Mouse (Mus musculus) skeletal muscle tissue, adult 2 months (tissue): Measurements from ENCODE around the gene Sept7.
"Not testable (repeated sequence)": the region's sequence is repeated elsewhere in the genome, so short reads cannot be mapped to it uniquely, and the experiment has no call there.

ENCODE experiments used
- DNase-seq: peaks from one replicate; pipeline ENCODE4 v3.0.0-alpha.2; 2012; ENCODE audit warnings: low read depth, low spot score

Sept7 gene

DNA sequence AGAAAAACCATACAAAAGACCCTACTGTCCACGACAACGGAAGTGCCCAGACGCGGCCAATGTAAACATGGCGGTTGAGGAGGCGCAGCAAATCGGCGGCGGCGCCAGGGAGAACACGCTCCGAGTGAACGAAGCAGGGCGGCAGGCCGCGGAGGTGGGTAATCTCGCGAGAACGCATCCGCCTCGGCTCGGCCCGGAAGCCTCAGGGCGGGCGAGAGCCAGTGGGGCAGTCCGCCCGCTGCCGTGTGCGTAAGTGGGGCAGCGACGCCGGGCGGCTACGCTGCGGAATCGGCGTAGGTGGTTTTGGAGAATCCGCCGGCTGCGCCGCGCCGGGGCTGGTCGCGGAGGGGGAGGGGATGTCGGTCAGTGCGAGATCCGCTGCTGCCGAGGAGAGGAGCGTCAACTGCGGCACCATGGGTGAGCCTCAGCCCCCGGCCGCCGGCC is at the start of gene Sept7:
Gene Sept7 (plus strand): TSS at position 157 of the 444 bp plus-strand sequence.
- peak; percentile 99 for DNase-seq

- peak; percentile 22 for DNase-seq
These were observed 44.0 kb upstream of the Sept7 start for GRCm38 (mm10) chr9:25208087-25208803.

DNA sequence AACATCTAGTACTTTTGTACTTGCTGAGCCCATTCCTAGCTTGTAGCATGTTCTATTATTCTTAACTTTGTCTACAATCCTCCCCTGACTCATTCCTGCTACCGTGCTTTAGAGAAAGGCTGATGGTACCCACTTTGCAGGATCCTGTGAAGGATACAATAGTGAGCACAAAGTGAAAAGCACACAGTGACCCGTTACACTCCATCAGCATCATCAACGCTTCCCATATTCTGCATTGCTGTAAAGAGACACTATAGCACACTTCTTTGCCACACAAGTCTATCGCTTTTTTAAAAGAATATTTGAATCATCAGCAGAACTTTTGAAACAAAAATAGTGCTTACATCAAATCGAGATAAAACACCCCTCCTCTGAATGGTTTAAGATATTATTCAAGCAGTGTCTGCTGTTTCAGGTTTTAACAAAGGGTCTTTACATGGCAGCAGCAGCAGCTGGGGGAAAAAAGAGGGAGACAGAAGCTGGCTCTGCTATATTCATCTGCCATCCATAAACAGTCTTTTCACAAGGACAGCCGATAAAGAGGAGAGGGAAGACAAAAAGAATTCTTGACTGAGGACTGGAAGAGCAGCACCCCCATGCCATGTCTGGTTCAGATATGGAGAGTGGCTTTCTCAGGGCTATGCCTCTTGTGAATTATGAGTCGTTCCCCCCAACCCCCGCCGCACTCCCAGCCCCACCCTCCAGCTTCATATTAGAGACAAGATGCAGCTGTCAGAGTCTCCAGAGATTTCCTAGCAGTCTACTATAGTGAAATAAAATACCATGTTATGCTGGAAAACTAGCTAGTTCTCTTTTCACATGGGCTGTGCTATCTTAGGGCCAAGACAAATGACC is 39.7 kb upstream of the Sept7 start:
- no peak for DNase-seq

GRCm38 (mm10) chr9:25213164-25213557 is 39.1 kb upstream of the Sept7 start:
- no peak for DNase-seq

DNA sequence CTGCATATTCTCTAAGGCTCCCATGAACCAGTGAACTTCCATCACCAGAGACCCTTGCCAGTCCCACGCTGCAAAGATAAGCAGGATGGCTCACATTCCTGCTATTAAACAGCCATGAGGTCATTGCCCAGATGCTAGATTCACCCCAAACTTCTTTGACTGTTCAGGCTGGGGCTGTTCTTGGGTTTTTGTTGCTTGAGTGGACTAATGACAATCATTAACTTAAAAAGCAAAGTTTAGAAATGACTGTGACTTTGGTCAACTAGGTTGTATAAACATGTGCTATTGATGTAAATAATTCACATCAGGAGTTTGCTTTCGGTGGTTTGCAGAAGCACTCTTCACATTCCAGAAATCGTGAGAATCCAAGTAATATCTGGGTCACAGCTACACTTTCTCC is 36.8 kb upstream of the Sept7 start:
- DNase-seq, result no peak

- DNase-seq, result no peak
These were observed 36.0 kb upstream of the Sept7 start for GRCm38 (mm10) chr9:25216210-25216609.

DNA sequence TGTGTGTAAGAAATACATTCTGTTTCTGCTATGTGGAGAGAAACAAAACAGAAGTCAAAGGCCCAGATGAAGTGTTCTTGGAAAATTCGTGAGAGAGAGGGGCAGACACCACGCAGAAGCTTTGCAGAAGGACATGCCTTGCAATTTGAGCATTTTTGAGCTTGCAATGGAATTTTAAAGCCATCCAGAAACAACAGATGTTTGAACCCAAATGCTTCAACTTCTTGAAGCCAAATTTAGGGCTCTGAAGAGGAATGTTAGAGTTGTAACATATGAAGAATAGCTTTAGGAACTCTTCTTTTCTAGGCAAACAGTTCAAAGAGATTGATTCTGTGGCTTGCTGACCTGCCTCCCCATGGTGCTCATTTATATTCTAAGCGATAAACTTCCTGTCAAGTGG is 33.3 kb upstream of the Sept7 start:
- no peak for DNase-seq

- no peak for DNase-seq
These were observed 32.4 kb upstream of the Sept7 start for GRCm38 (mm10) chr9:25219882-25220281.

- no peak for DNase-seq
These were observed 27.3 kb upstream of the Sept7 start for GRCm38 (mm10) chr9:25224959-25225358.

DNA sequence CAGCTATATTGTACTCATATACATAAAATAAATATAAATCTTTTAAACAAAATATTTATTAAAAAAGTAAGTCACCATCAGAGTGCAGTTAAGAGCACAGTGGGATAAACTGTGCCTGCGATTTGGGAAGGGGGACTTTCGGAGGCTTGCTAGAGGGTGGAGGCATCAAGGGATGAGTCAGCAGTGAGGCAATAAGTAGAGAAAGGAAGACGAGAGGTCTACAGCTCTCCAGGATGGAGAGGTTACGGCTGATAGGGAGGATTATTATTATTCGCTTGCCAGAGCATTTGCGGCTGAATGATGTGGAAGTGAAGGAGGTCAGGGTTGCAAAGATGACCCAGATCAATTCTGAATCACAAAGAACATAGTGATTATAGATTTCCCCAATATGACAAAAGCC is 22.5 kb upstream of the Sept7 start:
- DNase-seq, result no peak

- no peak for DNase-seq
These were observed 21.8 kb upstream of the Sept7 start for GRCm38 (mm10) chr9:25230213-25231039.

DNA sequence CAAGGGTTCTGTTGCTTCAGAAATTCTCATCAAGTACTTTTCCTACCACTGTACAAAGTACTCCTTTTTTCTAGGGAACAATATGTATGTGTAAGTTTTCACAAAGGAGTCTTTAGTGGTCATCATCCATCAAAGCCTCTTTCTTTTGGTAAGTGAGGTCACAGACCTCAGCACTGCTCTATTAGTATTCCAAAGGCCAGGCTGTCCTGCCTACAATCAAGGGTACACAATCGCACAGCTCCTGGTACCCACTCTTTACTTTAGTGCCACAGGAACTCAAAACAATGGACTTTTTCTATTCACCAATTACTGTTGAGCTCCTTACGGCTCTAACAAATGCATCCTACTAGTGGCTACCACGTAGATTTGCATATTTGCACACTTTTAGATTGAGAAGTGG is 11.2 kb upstream of the Sept7 start:
- DNase-seq, result no peak

- DNase-seq, result not testable (repeated sequence)
These were observed 10.5 kb upstream of the Sept7 start for GRCm38 (mm10) chr9:25241783-25242182.

DNA sequence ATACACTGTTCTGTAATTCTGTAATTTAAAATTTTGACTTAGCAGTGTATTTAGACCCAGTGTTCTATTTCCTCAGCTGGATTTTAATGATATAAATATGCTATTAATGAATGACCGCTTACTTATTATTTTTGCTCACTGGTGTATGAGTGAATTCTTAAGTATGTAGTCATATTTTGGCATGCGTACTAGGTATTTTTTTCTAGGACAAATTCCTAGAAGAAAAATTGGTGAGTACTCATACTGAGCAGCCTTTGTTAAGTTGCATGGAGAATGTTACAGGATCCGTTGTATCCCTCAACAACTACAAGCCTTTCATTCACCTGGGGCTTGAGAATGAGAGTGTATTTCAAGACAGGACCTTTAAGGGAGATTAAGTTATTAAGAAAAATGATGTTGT is 10.0 kb upstream of the Sept7 start:
- no peak for DNase-seq

GRCm38 (mm10) chr9:25243926-25244657 is 8.1 kb upstream of the Sept7 start:
- DNase-seq, result no peak

DNA sequence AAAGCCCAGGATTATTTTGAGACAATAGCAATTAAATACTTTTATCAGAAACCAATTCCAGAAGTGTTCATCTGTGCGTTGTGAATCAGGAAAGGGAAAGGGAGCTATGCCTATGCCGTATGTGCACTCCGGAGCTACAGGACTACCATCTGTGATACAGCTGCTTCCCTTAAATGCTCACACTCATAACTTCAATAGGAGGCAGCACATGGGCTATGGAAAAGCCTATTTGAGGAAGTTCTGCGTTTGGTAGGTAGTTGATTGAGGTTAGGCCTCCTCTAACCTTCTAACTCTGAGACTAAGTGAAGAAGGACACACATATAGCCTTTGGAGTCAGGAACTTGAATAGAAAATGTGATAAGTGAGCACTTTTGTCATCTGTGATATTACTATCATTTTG is 7.1 kb upstream of the Sept7 start:
- no peak for DNase-seq

DNA sequence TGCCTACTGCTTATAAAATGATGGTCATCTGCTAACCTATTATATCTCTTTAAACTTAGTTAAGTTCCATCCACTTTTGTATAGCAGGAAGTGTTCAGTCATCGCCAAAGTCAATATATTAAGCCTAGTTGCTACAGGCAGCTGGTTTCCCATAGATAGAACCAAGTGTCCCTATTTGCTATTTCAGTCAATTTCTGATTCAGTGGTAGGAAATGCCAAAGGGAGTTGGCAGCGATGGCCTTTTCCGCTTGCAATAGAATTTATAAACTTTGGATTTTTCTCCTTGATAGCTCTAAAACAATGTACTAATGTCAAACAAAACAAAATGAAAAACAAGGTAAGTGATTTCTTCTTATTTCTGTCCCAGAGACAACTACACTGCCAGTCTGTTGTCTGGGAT is 5.7 kb upstream of the Sept7 start:
- no peak for DNase-seq

DNA sequence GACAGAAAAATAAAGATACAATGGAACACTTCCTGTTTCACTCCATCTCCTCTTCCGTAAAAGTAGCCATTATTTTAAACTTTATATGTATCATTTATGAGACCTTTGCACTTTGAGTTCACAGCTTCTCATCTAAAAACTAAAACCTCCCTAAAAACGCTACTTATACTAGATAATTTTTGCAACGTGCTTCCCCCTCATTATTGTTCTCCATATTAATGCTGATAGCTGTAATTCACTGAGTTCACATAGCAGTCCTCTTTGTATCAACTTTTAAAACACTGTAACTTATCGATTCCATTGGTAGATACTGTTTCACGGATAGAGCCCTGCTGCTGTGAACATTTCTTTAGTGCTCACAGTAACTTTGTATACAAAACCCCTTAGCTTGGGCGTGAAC is 1.1 kb upstream of the Sept7 start:
- no peak for DNase-seq

DNA sequence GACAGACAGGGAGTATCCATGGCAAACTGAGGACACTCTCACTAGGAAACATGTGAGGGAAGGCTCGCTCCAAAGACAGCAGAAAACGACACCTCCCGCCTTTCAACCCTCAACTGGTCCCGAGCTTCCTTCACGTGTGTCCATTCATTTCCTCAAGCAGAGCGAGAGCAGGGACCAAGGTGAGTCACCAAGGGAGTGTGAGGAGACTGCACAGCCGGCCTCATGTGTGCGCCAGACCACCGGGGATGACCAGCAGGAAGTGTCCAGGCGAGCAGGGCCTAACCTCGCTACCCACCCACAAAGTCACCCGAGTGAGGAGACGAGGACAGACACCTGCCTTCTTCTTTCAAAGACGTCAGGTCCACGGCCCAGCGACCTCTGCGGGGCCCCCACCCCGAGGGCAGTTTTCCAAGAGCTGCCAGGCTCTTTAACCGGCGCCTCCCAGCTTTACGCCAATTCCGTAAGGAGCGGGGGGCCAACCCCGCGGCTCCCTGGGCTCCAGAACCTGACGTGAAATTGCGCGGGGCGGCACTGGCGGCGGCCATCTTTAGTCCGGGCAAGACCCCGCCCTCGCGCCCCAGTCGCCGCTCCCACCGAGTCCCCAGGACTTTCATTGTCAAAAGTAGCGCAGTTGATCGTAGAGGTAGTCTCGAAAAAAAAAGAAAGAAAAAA is 492 bp upstream of the Sept7 start:
- DNase-seq, result peak; percentile 89

DNA sequence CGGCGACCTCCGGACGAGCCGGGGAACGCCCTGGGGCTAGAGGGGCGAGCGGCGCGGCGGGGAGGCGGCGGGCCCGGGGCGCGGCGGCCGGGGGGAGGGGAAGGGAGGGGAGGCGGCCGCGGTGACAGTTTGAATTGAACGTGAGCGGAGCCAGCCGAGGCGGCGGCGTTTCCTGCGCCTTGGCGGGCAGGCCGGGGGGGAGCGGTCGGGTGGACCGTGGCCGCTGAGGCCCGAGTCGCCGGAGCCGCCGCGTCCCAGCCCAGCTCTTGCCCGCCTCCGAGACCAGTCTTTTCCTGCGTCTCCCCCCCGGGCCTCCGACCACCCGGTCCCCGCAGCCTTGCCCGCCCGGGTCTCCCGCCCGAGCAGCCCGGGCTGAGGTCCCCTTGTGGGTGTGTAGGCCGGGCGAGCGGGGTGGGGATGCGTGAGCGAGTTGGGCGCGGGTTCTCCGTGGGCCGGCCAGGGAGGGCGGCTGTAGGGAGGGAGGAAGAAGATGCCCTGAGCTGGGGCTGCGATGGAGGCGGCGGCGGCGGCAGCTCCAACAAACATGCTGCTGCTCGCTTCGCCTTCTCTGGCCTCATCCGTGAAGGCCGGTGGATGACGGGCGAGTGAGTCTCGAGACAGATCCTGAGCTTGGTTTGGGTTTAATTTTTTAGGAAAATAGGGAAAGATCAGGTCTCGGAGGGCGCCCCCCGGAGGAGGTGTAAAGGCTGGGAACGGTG is 679 bp downstream of the Sept7 start:
- DNase-seq, result peak; percentile 20
